Mouse (Mus musculus): ENCODE results near the gene Chad. TPM values are rescaled to one million over a fixed set of nuclear protein-coding genes. Genes with fewer than 3 reads are reported as not detected.

Chad gene
- polyA plus RNA-seq (2015; fragmentation: Illumina TruSeq; extraction: RNeasy Lipid Tissue Mini Kit (QIAGEN cat#74804); ENCODE audit: low read depth, low replicate concordance) = not detected

DNA sequence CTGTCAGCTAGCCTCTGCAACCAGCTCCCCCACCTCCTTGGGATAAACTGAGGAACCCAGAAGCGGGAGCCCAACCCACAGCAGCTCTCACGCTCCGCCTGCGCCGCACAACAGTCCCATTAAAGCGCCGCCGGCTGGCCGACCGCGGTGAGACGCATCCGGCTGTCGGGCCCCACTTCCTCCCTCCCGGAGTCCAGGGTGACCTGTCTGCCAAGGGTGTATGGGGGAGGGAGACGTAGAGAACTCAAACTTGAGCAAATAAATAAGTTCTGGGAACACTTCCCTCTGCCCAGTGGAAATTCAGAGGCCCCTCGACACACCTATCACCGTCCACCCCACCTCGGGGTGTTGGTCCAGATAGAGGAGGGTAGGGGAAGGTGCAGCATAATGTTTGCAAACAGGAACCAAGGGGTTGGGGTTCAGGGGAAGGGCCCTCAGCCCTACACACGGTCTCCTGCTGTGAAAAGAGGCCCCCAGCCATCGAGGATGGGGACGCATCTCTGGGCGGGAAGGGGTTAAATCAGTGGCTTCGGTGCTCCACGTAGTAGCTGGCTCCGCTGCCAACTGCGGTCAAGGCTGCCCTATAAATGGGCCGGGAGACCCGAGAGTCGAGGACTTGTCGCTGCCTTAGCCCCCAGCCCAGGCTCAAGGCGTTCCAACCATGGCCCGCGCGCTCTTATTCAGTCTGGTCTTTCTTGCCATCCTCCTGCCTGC, at the start of gene Chad:
Chad (plus strand) TSS at position 611 of the 714 bp plus-strand sequence.

DNA sequence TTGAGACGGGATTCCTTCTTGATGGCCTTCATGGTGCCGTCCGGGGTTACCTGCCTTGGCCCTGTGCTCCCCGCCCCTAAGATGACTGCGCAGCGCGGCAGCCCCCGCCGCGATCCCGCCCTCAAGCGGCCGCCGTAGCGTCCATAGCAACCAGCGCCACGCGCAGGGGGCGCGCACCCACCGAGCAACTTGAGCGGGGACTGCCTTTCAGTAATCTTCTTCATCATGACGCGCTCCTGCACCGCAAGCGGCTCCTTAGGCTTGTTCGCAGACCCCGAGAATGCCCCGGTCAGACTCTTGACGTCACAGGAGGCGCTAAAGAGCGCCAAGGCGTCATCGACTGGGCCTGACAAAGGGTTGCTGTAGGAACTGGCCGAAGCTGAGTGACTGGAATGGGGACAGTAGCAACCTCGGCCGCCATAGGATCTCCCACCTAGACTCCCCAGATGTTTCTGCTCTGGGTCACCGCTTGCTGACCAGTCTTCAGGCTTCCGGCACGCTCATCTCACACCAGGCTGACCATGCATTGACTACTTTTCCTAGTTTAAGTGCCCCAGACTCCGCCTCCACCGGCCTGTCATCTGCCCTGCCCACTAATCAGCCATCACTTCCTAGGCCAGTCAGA, 43.5 kb upstream of the Chad start, which contains the start of gene Mycbpap:
Mycbpap (minus strand) TSS at position 524 of the 625 bp plus-strand sequence.

DNA sequence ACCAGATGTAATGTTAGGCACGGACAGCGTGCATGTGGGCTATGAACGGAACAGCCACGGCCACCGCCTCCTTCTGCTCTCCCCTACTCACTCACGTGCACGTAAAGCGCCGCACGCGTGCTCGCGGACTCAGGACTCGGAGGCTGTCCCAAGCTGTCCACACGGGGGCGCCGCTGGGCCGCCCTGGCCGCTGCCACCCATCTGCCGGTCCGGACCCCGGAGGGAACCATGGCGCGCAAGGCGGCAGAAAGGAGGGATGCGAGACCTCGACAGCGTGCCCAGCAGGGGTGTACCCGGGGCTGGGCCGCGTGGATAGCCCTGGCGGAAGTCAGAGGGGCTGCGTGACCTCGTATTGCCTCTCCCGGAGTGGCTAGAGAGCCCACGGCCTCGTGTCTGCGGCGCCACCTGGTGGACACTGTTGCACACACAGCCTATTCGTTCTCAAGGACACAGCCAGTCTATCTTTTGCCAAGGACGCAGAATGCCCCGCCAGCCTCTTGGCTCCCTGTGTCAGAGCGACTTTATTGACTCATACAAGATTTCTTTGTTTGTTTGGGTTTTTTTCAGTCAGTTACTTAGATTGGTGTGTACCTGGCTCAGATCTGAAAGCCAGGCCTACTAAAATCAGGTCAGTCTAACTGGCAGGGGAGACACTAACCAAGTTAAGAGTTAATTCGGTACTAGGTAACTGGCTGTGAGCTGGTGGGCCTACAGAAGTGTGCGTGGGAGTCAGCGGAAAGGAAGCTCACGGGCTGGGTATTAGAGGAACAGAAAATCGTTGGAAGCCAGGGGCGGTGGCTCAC, 15.8 kb upstream of the Chad start, which contains the start of gene Rsad1:
Rsad1 (minus strand) TSS at position 368 of the 803 bp plus-strand sequence.

DNA sequence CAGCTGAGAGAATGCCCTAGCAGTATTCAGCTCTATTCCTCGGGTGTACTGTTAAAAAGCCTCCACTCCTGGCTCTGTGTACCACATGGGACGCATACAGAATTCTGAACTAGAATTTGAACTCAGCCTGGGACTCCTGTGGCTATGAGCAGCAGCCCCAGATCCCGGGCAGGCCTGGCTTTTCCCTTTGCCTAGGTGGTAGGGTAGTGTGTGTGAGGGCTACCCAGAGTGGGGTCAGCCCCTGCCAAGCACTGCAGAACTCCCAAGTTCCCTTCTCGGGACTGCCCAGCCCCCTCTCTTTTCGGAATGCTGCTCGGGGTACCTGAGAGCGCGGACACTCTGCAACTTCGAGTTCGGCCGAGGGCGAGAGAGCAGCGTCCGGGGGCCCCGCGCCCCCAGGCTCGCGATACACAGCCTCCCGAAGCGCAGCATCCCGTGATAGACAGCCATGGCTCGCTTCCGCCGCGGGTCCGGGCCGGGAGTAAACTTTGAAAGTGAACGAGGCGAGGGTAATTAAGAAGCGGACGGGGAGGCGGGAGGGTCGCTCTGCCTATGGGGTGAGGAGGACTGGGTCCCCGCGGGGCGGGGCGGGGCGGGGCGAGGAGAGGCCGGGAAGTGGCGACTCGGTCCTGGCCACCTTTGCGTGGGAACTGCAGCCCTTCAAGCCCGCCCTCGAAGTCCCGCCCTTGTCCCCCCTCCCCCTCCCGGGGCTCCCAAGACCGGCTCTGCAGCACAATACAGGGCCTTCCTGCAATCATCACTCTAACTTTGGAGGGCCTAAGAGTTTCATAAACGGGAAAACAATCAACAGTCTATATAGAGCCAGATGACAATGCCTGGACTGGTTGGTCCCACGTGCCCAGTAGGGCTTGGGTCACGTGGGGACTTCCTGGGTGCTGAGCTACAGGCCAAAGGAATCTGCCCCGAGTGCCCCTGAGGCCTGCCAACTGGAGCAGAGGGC, 36.8 kb downstream of the Chad start, which contains the start of gene Acsf2:
Acsf2 (minus strand) TSS at position 551 of the 961 bp plus-strand sequence.

Other genes with a start within 250 kb of the Chad start
- 117 TPM for gene Luc7l3, start 243.1 kb upstream of the Chad start, polyA plus RNA-seq (2015; fragmentation: Illumina TruSeq; extraction: RNeasy Lipid Tissue Mini Kit (QIAGEN cat#74804); ENCODE audit: low read depth, low replicate concordance)
- gene Ankrd40, start 237.0 kb upstream of the Chad start, polyA plus RNA-seq (2015; fragmentation: Illumina TruSeq; extraction: RNeasy Lipid Tissue Mini Kit (QIAGEN cat#74804); ENCODE audit: low read depth, low replicate concordance) = 129 TPM
- gene Abcc3, start 172.1 kb upstream of the Chad start, polyA plus RNA-seq (2015; fragmentation: Illumina TruSeq; extraction: RNeasy Lipid Tissue Mini Kit (QIAGEN cat#74804); ENCODE audit: low read depth, low replicate concordance) = 1.5 TPM
- 56.4 TPM for gene Cacna1g, start 90.8 kb upstream of the Chad start, polyA plus RNA-seq (2015; fragmentation: Illumina TruSeq; extraction: RNeasy Lipid Tissue Mini Kit (QIAGEN cat#74804); ENCODE audit: low read depth, low replicate concordance)
- 0.58 TPM for gene Spata20, start 78.9 kb upstream of the Chad start, polyA plus RNA-seq (2015; fragmentation: Illumina TruSeq; extraction: RNeasy Lipid Tissue Mini Kit (QIAGEN cat#74804); ENCODE audit: low read depth, low replicate concordance)
- 3.0 TPM for gene Epn3, start 65.1 kb upstream of the Chad start, polyA plus RNA-seq (2015; fragmentation: Illumina TruSeq; extraction: RNeasy Lipid Tissue Mini Kit (QIAGEN cat#74804); ENCODE audit: low read depth, low replicate concordance)
- gene Mycbpap, start 43.3 kb upstream of the Chad start, polyA plus RNA-seq (2015; fragmentation: Illumina TruSeq; extraction: RNeasy Lipid Tissue Mini Kit (QIAGEN cat#74804); ENCODE audit: low read depth, low replicate concordance) = 3.5 TPM
- gene Rsad1, start 15.8 kb upstream of the Chad start, polyA plus RNA-seq (2015; fragmentation: Illumina TruSeq; extraction: RNeasy Lipid Tissue Mini Kit (QIAGEN cat#74804); ENCODE audit: low read depth, low replicate concordance) = 8.6 TPM
- gene Acsf2, start 36.8 kb downstream of the Chad start, polyA plus RNA-seq (2015; fragmentation: Illumina TruSeq; extraction: RNeasy Lipid Tissue Mini Kit (QIAGEN cat#74804); ENCODE audit: low read depth, low replicate concordance) = 10.9 TPM
- gene Lrrc59, start 64.7 kb downstream of the Chad start, polyA plus RNA-seq (2015; fragmentation: Illumina TruSeq; extraction: RNeasy Lipid Tissue Mini Kit (QIAGEN cat#74804); ENCODE audit: low read depth, low replicate concordance) = 93.8 TPM
- 136 TPM for gene Mrpl27, start 88.7 kb downstream of the Chad start, polyA plus RNA-seq (2015; fragmentation: Illumina TruSeq; extraction: RNeasy Lipid Tissue Mini Kit (QIAGEN cat#74804); ENCODE audit: low read depth, low replicate concordance)
- not detected for gene Eme1, start 88.9 kb downstream of the Chad start, polyA plus RNA-seq (2015; fragmentation: Illumina TruSeq; extraction: RNeasy Lipid Tissue Mini Kit (QIAGEN cat#74804); ENCODE audit: low read depth, low replicate concordance)
- gene Xylt2, start 112.5 kb downstream of the Chad start, polyA plus RNA-seq (2015; fragmentation: Illumina TruSeq; extraction: RNeasy Lipid Tissue Mini Kit (QIAGEN cat#74804); ENCODE audit: low read depth, low replicate concordance) = 23.4 TPM
- not detected for gene Gm11541, start 139.5 kb downstream of the Chad start, polyA plus RNA-seq (2015; fragmentation: Illumina TruSeq; extraction: RNeasy Lipid Tissue Mini Kit (QIAGEN cat#74804); ENCODE audit: low read depth, low replicate concordance)
- not detected for gene Cdc34b, start 176.7 kb downstream of the Chad start, polyA plus RNA-seq (2015; fragmentation: Illumina TruSeq; extraction: RNeasy Lipid Tissue Mini Kit (QIAGEN cat#74804); ENCODE audit: low read depth, low replicate concordance)
- not detected for gene Tmem92, start 217.7 kb downstream of the Chad start, polyA plus RNA-seq (2015; fragmentation: Illumina TruSeq; extraction: RNeasy Lipid Tissue Mini Kit (QIAGEN cat#74804); ENCODE audit: low read depth, low replicate concordance)